Mouse (Mus musculus) ES-E14 (cell line): ENCODE measurements around the gene Ppp2r5b. TPM values are rescaled to one million over a fixed set of nuclear protein-coding genes. Genes with fewer than 3 reads are reported as not detected.

Experiments used
- DNase-seq: peaks from one replicate; pipeline ENCODE4 v3.0.0-alpha.2; 2013; ENCODE audit warnings: low read depth, low spot score
- H3K27ac ChIP-seq: 2 replicates; pipeline ENCODE4 v1.5.1; 2012; ENCODE audit warnings: low read depth, mild to moderate bottlenecking, low read length, moderate library complexity, mixed read lengths; ENCODE audit not compliant: poor library complexity, insufficient read depth, severe bottlenecking
- H3K36me3 ChIP-seq: 2 replicates; pipeline ENCODE4 v1.6.1; 2012; ENCODE audit warnings: mild to moderate bottlenecking, low read length, moderate library complexity, mixed read lengths; ENCODE audit not compliant: control insufficient read depth, poor library complexity, insufficient read depth, severe bottlenecking
- H3K4me1 ChIP-seq, 2 experiments: fragments of 150-350 bp in 1 of 2; sonication (generic) in 1 of 2; 2 replicates each; pipeline ENCODE4 v1.6.1; 2012; ENCODE audit warnings: low read length in 2 of 2, mild to moderate bottlenecking in 1 of 2, mixed read lengths in 1 of 2; ENCODE audit not compliant: control insufficient read depth in 2 of 2, insufficient read depth in 2 of 2, poor library complexity in 1 of 2
- H3K4me3 ChIP-seq, 2 experiments: fragments of 150-350 bp in 1 of 2; sonication (generic) in 1 of 2; 2 replicates each; pipeline ENCODE4 v1.5.1; 2012; ENCODE audit warnings: low read length in 2 of 2, low read depth in 1 of 2, mild to moderate bottlenecking in 1 of 2, mixed read lengths in 1 of 2; ENCODE audit not compliant: insufficient read depth in 1 of 2, poor library complexity in 1 of 2, severe bottlenecking in 1 of 2
- H3K9ac ChIP-seq: 2 replicates; pipeline ENCODE4 v1.6.1; 2012; ENCODE audit warnings: low read depth, mild to moderate bottlenecking, low read length, mixed read lengths; ENCODE audit not compliant: poor library complexity, insufficient read depth, severe bottlenecking
- H3K9me3 ChIP-seq: fragments of 150-350 bp; sonication (generic); 2 replicates; pipeline ENCODE4 v1.6.1; 2012; ENCODE audit warnings: low read depth, mild to moderate bottlenecking, low read length; ENCODE audit not compliant: control insufficient read depth, insufficient read depth
- CHD2 ChIP-seq: IDR thresholded peaks from 2 replicates; pipeline ENCODE4 v1.6.1; 2014; ENCODE audit warnings: mild to moderate bottlenecking, low read depth, low read length, inconsistent platforms
- HCFC1 ChIP-seq: IDR thresholded peaks from 2 replicates; pipeline ENCODE4 v1.6.1; 2012; ENCODE audit warnings: low read length, inconsistent platforms, borderline replicate concordance; ENCODE audit not compliant: insufficient read depth
- MAFK ChIP-seq: IDR thresholded peaks from 2 replicates; pipeline ENCODE4 v1.6.1; 2014; ENCODE audit warnings: mild to moderate bottlenecking, low read depth, low read length, inconsistent platforms; ENCODE audit not compliant: insufficient read depth
- ZC3H11A ChIP-seq: IDR thresholded peaks from 2 replicates; pipeline ENCODE4 v1.6.1; 2012; ENCODE audit warnings: low read depth, mild to moderate bottlenecking, inconsistent platforms, low read length, borderline replicate concordance
- ZNF384 ChIP-seq: IDR thresholded peaks from 2 replicates; pipeline ENCODE4 v1.6.1; 2012; ENCODE audit warnings: low read depth, low read length, inconsistent platforms
- in situ Hi-C, 2 experiments: fragments of 600-800 bp; cut with MboI; formaldehyde crosslinking; loops; one replicate each; pipeline ENCODE4 v1.15.1; 2025; ENCODE audit warnings: low sequenced_read_pairs in 2 of 2, inconsistent platforms in 1 of 2; ENCODE audit not compliant: unreplicated experiment in 2 of 2
- total RNA-seq: library from RNA; depleted of rRNA; stranded (reverse); fragments of 300-350 nt; gene quantifications from 2 replicates; pipeline ENCODE4 v1.2.3, GENCODE M21; 2012; rRNA removed

Gene Ppp2r5b
- total RNA-seq, 1 experiment = 22.8 TPM

DNA sequence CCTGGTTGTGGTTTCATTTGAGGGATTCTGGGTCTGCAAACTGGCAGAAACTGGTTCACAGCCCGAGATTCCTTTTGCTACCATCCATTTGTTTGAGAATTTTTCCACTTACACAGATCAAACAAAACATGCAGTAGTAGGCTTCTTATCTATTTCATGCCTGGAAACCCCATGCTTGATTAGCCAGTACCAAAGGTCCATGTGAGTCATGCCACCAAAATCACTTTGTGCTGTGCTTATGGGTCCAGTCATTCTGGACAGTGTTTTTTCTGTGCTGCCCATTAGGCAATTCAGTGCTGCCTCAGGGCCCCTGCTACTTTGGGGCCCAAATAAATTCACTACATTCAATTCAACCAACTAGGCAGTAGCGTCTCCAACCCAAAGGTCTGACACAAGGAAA lies 31.4 kb downstream of the Ppp2r5b start:
- TF ChIP-seq MAFK (no peak), CHD2 (no peak), ZC3H11A (no peak), HCFC1 (no peak), ZNF384 (no peak)
- Histone ChIP-seq H3K27ac (no peak overlapping the region), H3K9me3 (no peaks in the 10 kb centered on the region), H3K4me3 (no peak overlapping the region), H3K4me1 (no peaks in the 10 kb centered on the region), H3K36me3 (no peaks in the 10 kb centered on the region), H3K9ac (no peak overlapping the region)
- in situ Hi-C loops = no loop called here
- DNase-seq = no peak

DNA sequence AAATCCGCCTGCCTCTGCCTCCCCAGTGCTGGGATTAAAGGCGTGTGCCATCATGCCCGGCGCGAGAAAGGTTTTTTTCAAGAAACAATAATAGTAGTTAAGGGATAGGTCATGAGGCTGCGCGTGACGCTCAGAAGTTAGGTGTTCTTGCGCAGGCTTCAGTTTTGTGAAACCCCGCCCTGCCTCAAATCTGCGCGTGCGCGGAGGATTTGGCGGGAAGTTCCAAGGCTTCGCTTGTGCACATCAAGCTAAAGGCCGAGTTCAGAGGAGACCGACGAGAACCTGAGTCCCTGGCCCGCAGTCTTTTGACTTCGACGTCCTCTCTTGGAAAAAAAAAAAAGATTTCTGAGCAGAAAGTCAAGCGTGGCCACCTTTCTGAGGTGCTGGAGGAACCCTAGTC lies 51.5 kb downstream of the Ppp2r5b start, which contains the start of gene Majin:
Majin (plus strand) TSS at position 258 of the 400 bp plus-strand sequence.
- in situ Hi-C loops = no loop called here
- Histone ChIP-seq H3K36me3 (no peaks in the 10 kb centered on the region), H3K9ac (peak within 1 kb of the TSS; percentile 53), H3K4me1 (peaks cover 0 to 7% of the 10 kb centered on the region in 2 experiments; a peak in 1 of 4 replicates), H3K9me3 (no peaks in the 10 kb centered on the region), H3K4me3 (peak within 1 kb of the TSS; percentile 8 to 35; a peak in 1 of 4 replicates), H3K27ac (no peak within 1 kb of the TSS)
- DNase-seq = peak; percentile 56
- TF ChIP-seq ZC3H11A (no peak), HCFC1 (no peak), MAFK (no peak), CHD2 (no peak)

DNA sequence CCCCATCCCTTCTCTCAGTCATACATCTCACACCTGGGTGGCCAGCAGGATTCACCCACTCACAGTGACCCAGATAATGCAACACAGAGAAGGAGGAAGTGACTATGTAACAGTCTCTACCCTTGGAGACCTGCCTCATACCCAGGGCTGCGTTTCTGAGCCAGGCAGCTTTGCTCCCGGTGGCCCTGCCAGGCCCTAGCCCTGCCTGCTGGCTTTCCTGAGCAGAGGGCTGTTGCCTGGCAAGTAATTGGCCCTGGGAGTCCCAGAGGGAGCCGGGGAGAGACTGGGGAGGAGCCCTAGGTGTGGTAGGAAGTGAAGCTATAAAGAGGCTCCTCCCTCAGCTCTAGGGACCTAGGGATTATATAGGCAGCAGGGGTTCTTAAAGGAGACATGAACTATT lies 53.1 kb downstream of the Ppp2r5b start:
- no peaks in the 10 kb centered on the region for H3K36me3 ChIP-seq
- H3K4me1 ChIP-seq = peaks cover 0 to 7% of the 10 kb centered on the region in 2 experiments; a peak in 1 of 4 replicates
- H3K27ac ChIP-seq = no peak overlapping the region
- no peak for TF ChIP-seq ZC3H11A
- TF ChIP-seq ZNF384 = no peak
- no peak for TF ChIP-seq MAFK
- TF ChIP-seq CHD2 = no peak
- TF ChIP-seq HCFC1 = no peak
- H3K9me3 ChIP-seq = no peaks in the 10 kb centered on the region
- DNase-seq = no peak
- no peak overlapping the region for H3K4me3 ChIP-seq
- in situ Hi-C loops = no loop called here
- H3K9ac ChIP-seq = no peak overlapping the region

DNA sequence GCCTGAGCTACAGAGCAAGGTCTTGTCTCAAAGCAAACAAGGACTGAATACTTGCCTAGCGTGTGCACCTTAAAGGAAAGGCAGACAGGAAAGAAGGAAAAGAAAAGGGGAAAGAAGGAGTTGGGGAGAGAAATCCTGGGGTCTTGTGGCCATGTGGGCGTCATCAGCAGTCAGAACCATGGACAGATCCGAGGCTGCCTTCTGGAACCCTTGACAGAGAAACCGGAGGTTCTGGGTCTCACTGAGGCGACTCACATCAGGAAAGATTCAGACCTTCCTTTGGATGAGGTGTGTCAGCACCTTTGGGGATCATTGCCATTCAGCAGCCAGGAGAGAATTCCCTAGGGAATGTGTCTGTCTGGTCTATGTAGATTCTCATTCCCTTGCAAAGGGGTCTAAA lies 54.0 kb downstream of the Ppp2r5b start:
- no peak overlapping the region for H3K27ac ChIP-seq
- H3K4me3 ChIP-seq = no peak overlapping the region
- H3K4me1 ChIP-seq = peaks cover 0 to 7% of the 10 kb centered on the region in 2 experiments; a peak in 1 of 4 replicates
- TF ChIP-seq HCFC1 (no peak), MAFK (no peak), ZC3H11A (no peak), CHD2 (no peak), ZNF384 (no peak)
- H3K36me3 ChIP-seq = no peaks in the 10 kb centered on the region
- H3K9me3 ChIP-seq = no peaks in the 10 kb centered on the region
- no peak overlapping the region for H3K9ac ChIP-seq
- peak; percentile 50 for DNase-seq
- in situ Hi-C loops = no loop called here

DNA sequence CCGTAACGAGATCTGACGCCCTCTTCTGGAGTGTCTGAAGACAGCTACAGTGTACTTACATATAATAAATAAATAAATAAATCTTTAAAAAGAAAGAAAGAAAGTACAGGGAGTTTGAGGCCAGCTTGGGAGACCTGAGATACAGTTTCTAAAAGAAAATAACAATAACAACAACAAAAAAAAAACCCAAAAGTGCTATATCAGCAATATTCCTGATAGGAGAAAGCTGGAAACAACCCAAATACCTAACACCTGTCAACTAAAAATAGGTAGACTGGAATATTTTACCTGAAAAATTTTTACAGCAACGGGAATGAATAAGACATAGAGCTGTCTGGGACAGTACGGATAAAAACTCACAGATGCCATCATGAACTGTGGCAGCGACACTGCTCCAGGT lies 56.9 kb downstream of the Ppp2r5b start:
- TF ChIP-seq MAFK (peak; percentile 88), CHD2 (no peak)
- H3K9ac ChIP-seq = no peak overlapping the region
- peaks cover 0 to 2% of the 10 kb centered on the region in 2 experiments; a peak in 1 of 4 replicates for H3K4me1 ChIP-seq
- no peak overlapping the region for H3K27ac ChIP-seq
- H3K36me3 ChIP-seq = no peaks in the 10 kb centered on the region
- no peak for DNase-seq
- H3K9me3 ChIP-seq = no peaks in the 10 kb centered on the region
- in situ Hi-C loops = no loop called here
- no peak overlapping the region for H3K4me3 ChIP-seq

Other genes with a start within 250 kb of the Ppp2r5b start
- 0.54 and 1.4 TPM in 2 replicates for gene Slc22a20, start 249.7 kb downstream of the Ppp2r5b start, total RNA-seq
- gene Capn1, start 220.0 kb downstream of the Ppp2r5b start, total RNA-seq = 19.3 and 20.4 TPM in 2 replicates
- gene Syvn1, start 189.3 kb downstream of the Ppp2r5b start, total RNA-seq = 29.6 and 41.4 TPM in 2 replicates
- 55.9 and 62.7 TPM in 2 replicates for gene Mrpl49, start 178.1 kb downstream of the Ppp2r5b start, total RNA-seq
- 1,469 and 1,510 TPM in 2 replicates for gene Fau, start 178.0 kb downstream of the Ppp2r5b start, total RNA-seq
- 18.2 and 23.2 TPM in 2 replicates for gene Znhit2, start 174.7 kb downstream of the Ppp2r5b start, total RNA-seq
- 14.0 and 23.2 TPM in 2 replicates for gene Tm7sf2, start 167.5 kb downstream of the Ppp2r5b start, total RNA-seq
- gene Vps51, start 158.6 kb downstream of the Ppp2r5b start, total RNA-seq = 36.9 and 45.3 TPM in 2 replicates
- not detected in 2 replicates for gene Tmem262, start 155.8 kb downstream of the Ppp2r5b start, total RNA-seq
- 0.48 and 0.54 TPM in 2 replicates for gene Gm28374, start 153.6 kb downstream of the Ppp2r5b start, total RNA-seq
- 39.4 and 42.4 TPM in 2 replicates for gene Zfpl1, start 150.9 kb downstream of the Ppp2r5b start, total RNA-seq
- gene Cdca5, start 150.9 kb downstream of the Ppp2r5b start, total RNA-seq = 50.7 and 52.1 TPM in 2 replicates
- 3.4 and 5.9 TPM in 2 replicates for gene AC131692.1, start 141.5 kb downstream of the Ppp2r5b start, total RNA-seq
- 0.80 and 3.5 TPM in 2 replicates for gene Naaladl1, start 130.1 kb downstream of the Ppp2r5b start, total RNA-seq
- 25.2 and 28.2 TPM in 2 replicates for gene Sac3d1, start 117.2 kb downstream of the Ppp2r5b start, total RNA-seq
- gene Snx15, start 107.6 kb downstream of the Ppp2r5b start, total RNA-seq = 8.9 and 11.9 TPM in 2 replicates
- 0.18 TPM in 1 of 2 replicates, not detected in the other for gene Batf2, start 94.9 kb downstream of the Ppp2r5b start, total RNA-seq
- gene Arl2, start 94.3 kb downstream of the Ppp2r5b start, total RNA-seq = 42.2 and 43.8 TPM in 2 replicates
- 0.63 and 1.6 TPM in 2 replicates for gene Majin, start 51.5 kb downstream of the Ppp2r5b start, total RNA-seq
- gene Gpha2, start 9.5 kb downstream of the Ppp2r5b start, total RNA-seq = 3.9 and 5.9 TPM in 2 replicates
- gene Atg2a, start 5.8 kb upstream of the Ppp2r5b start, total RNA-seq = 31.8 and 45.0 TPM in 2 replicates
- gene Ehd1, start 40.9 kb upstream of the Ppp2r5b start, total RNA-seq = 133 and 162 TPM in 2 replicates
- 35.5 and 48.4 TPM in 2 replicates for gene Cdc42bpg, start 70.6 kb upstream of the Ppp2r5b start, total RNA-seq
- 60.4 and 65.6 TPM in 2 replicates for gene Men1, start 99.1 kb upstream of the Ppp2r5b start, total RNA-seq
- 29.4 and 43.6 TPM in 2 replicates for gene Map4k2, start 105.3 kb upstream of the Ppp2r5b start, total RNA-seq
- gene Sf1, start 127.8 kb upstream of the Ppp2r5b start, total RNA-seq = 150 and 164 TPM in 2 replicates
- gene Pygm, start 148.5 kb upstream of the Ppp2r5b start, total RNA-seq = 3.7 and 4.6 TPM in 2 replicates
- gene Rasgrp2, start 163.5 kb upstream of the Ppp2r5b start, total RNA-seq = 81.7 and 139 TPM in 2 replicates
- gene Nrxn2, start 182.9 kb upstream of the Ppp2r5b start, total RNA-seq = 9.5 and 17.1 TPM in 2 replicates